Mouse (Mus musculus) cerebellum, adult 2 months (tissue): Measurements from ENCODE around the gene Atp1b1.

Experiments
- CTCF ChIP-seq: fragments of 200-500 bp; IDR thresholded peaks from 2 replicates; pipeline ENCODE4 v1.5.1; 2011; ENCODE audit warnings: low read depth, mild to moderate bottlenecking, control low read depth, low read length, moderate library complexity, borderline replicate concordance; ENCODE audit not compliant: insufficient read depth
- POLR2A ChIP-seq: fragments of 200-500 bp; IDR thresholded peaks from 2 replicates; pipeline ENCODE4 v1.6.1; 2011; ENCODE audit warnings: low read length, control low read depth, borderline replicate concordance; ENCODE audit not compliant: insufficient read depth

GRCm38 (mm10) chr1:164411306-164411705, 46.8 kb downstream of the Atp1b1 start:
- TF ChIP-seq CTCF (no peak), POLR2A (no peak)
